Mouse (Mus musculus): Measurements from ENCODE around the gene Ctnna3. TPM values are rescaled to one million over a fixed set of nuclear protein-coding genes. Genes with fewer than 3 reads are reported as not detected.

The Ctnna3 gene
- total RNA-seq, 2 experiments from 2014 or later, result 1.8 to 2.7 TPM

- DNase-seq (ENCODE audit: low spot score in 2 of 2), result peak; percentile 28 to 45
- intact Hi-C loops (cut with DNase I), result no loop called here
Measured at GRCm38 (mm10) chr10:63839011-63839410, 409.1 kb downstream of the Ctnna3 start.

- DNase-seq (ENCODE audit: low spot score in 2 of 2), result no peak
- intact Hi-C loops (cut with DNase I), result no loop called here
Measured at GRCm38 (mm10) chr10:63851946-63852345, 422.0 kb downstream of the Ctnna3 start.

GRCm38 (mm10) chr10:63869123-63869522 is 439.2 kb downstream of the Ctnna3 start:
- DNase-seq (ENCODE audit: low spot score in 2 of 2), result no peak
- intact Hi-C loops (cut with DNase I), result no loop called here

GRCm38 (mm10) chr10:63880462-63880903 is 450.6 kb downstream of the Ctnna3 start:
- intact Hi-C loops (cut with DNase I), result no loop called here
- DNase-seq (ENCODE audit: low spot score in 2 of 2), result peak in 1 of 2 experiments; percentile 17

GRCm38 (mm10) chr10:63886449-63887088 is 456.7 kb downstream of the Ctnna3 start:
- peak; percentile 9 to 18 for DNase-seq (ENCODE audit: low spot score in 2 of 2)
- intact Hi-C loops (cut with DNase I), result no loop called here

- intact Hi-C loops (cut with DNase I), result no loop called here
- DNase-seq (ENCODE audit: low spot score in 2 of 2), result no peak
Measured at GRCm38 (mm10) chr10:63894612-63895011, 464.7 kb downstream of the Ctnna3 start.

- DNase-seq (ENCODE audit: low spot score in 2 of 2), result no peak
- intact Hi-C loops (cut with DNase I), result no loop called here
Measured at GRCm38 (mm10) chr10:63899891-63900290, 470.0 kb downstream of the Ctnna3 start.

GRCm38 (mm10) chr10:63908878-63909277 is 479.0 kb downstream of the Ctnna3 start:
- no peak for DNase-seq (ENCODE audit: low spot score in 2 of 2)
- intact Hi-C loops (cut with DNase I), result no loop called here

GRCm38 (mm10) chr10:63927334-63927733 is 497.4 kb downstream of the Ctnna3 start, which contains the start of gene Gm10118:
Gm10118 (minus strand) TSS chr10:63927434.
- intact Hi-C loops (cut with DNase I), result no loop called here
- DNase-seq (ENCODE audit: low spot score in 2 of 2), result no peak

GRCm38 (mm10) chr10:63933946-63934345 is 504.0 kb downstream of the Ctnna3 start:
- DNase-seq (ENCODE audit: low spot score in 2 of 2), result no peak
- intact Hi-C loops (cut with DNase I), result no loop called here

- DNase-seq (ENCODE audit: low spot score in 2 of 2), result no peak
- intact Hi-C loops (cut with DNase I), result no loop called here
Measured at GRCm38 (mm10) chr10:63945534-63945933, 515.6 kb downstream of the Ctnna3 start.

GRCm38 (mm10) chr10:63947266-63947665 is 517.4 kb downstream of the Ctnna3 start:
- intact Hi-C loops (cut with DNase I), result no loop called here
- peak; percentile 41 to 49 for DNase-seq (ENCODE audit: low spot score in 2 of 2)

- intact Hi-C loops (cut with DNase I), result no loop called here
- DNase-seq (ENCODE audit: low spot score in 2 of 2), result peak; percentile 11 to 16
Measured at GRCm38 (mm10) chr10:63950867-63951266, 521.0 kb downstream of the Ctnna3 start.

- DNase-seq (ENCODE audit: low spot score in 2 of 2), result no peak
- intact Hi-C loops (cut with DNase I), result no loop called here
Measured at GRCm38 (mm10) chr10:63951481-63951880, 521.6 kb downstream of the Ctnna3 start.

- peak in 1 of 2 experiments; percentile 19 for DNase-seq (ENCODE audit: low spot score in 2 of 2)
Measured at GRCm38 (mm10) chr10:63954308-63954930, 524.5 kb downstream of the Ctnna3 start.

GRCm38 (mm10) chr10:63972300-63972699 is 542.4 kb downstream of the Ctnna3 start:
- DNase-seq (ENCODE audit: low spot score in 2 of 2), result no peak
- intact Hi-C loops (cut with DNase I), result no loop called here

More at GRCm38 (mm10) chr10:63954308-63954930, 524.5 kb downstream of the Ctnna3 start:
- intact Hi-C loops (cut with DNase I), result no loop called here

GRCm38 (mm10) chr10:63978101-63978500 is 548.2 kb downstream of the Ctnna3 start:
- no peak for DNase-seq (ENCODE audit: low spot score in 2 of 2)
- intact Hi-C loops (cut with DNase I), result no loop called here

- no peak for DNase-seq (ENCODE audit: low spot score in 2 of 2)
- intact Hi-C loops (cut with DNase I), result no loop called here
Measured at GRCm38 (mm10) chr10:63978535-63978934, 548.6 kb downstream of the Ctnna3 start.

- intact Hi-C loops (cut with DNase I), result no loop called here
- no peak for DNase-seq (ENCODE audit: low spot score in 2 of 2)
Measured at GRCm38 (mm10) chr10:63978969-63979368, 549.1 kb downstream of the Ctnna3 start.

GRCm38 (mm10) chr10:63979410-63979809 is 549.5 kb downstream of the Ctnna3 start:
- intact Hi-C loops (cut with DNase I), result no loop called here
- DNase-seq (ENCODE audit: low spot score in 2 of 2), result no peak

GRCm38 (mm10) chr10:63985576-63985975 is 555.7 kb downstream of the Ctnna3 start:
- DNase-seq (ENCODE audit: low spot score in 2 of 2), result no peak
- intact Hi-C loops (cut with DNase I), result no loop called here
